Mouse (Mus musculus): ENCODE measurements around the gene Igsf11.
"Not testable (repeated sequence)": the region's sequence is repeated elsewhere in the genome, so short reads cannot be mapped to it uniquely, and the experiment has no call there.

Igsf11 gene

DNA sequence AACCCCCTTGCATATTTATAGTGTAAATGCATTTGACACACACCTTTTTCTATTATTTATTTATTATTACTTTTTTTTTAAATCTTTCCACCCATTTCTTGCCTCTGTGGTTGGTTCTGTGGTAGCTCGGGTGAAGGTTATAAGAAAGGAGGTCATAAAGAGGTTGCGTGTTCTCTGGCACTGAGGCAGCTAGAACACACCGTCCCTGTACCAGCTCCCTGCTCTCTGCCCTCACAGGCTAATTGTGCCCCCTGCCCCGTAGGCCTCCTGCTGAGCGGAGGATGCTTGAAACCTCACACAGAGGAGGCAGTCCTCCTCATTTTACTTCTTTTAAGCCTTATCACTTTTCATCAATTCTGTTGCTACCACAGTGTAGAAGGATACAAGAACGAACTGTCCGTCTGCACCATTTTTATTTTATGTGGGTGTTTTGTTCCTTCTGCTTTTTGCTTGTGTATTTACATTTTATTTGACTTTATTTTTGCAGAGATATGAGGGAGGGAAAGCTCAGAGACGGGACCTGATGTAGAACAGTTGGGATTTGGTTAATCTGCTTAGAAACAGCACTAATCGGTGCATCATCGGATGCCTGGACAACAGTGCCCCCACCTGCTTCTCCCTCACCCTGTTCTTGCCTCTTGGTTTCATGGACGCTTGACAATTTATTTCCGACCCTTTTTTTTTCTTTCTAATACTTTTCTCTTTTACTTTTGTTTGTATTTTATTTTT, 90.2 kb downstream of the Igsf11 start:
- no peak for DNase-seq (ENCODE audit: low read depth, low spot score)

DNA sequence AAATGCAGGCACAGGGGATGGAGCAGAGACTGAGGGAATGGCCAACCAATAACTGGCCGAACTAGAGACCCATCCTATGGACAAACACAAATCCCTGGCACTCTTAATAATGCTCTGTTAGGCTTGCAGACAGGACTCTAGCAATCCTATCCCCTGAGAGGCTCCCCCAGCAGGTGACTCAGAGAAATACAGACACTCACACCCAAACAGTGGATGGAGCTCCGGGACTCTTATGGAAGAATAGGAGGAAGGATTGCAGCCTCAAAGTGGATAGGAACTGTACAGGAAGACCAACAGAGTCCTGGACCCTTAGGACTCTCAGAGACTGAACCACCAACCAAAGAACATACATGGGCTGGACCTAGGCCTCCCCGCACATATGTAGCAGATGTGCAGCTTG, 91.4 kb downstream of the Igsf11 start:
- not testable (repeated sequence) for DNase-seq (ENCODE audit: low read depth, low spot score)

DNA sequence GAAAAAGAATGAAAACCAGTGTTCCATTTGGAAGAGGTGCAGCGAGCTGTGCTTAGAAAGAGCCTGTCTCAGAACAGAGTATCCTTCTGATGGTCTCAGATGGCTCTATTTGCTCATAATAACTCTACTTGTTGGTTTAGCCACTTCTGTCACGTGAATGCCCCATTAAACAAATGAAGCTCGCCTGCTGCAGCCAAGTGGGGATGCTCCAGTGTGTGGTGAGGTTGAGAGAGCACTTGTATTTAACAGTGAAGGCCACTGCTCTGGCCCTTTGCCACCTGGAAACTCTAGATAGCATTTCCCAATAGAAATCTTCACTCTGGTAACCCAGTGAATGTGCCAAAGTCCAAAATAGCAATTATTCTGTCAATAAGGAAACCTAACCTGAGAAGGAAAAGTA, 92.9 kb downstream of the Igsf11 start:
- no peak for DNase-seq (ENCODE audit: low read depth, low spot score)

DNA sequence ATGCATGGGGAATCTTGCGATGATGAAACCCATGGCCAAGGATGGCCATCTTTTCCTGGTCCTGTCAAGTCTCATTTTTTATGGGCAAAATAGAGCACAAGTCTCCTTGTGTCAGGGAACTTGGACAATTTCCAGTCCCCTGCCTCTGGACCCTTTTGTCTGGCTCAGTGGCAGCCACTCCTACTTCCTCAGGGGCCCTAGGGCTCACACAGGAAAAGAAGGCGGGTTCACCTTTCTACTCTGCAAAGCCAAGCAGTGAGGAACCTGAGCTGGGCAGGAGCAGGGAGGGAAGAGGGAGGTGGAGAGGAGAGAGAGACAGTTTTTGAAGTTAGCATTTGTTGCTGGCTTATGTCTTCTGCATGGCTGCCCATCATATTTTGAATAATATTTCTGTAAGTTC, 93.9 kb downstream of the Igsf11 start:
- no peak for DNase-seq (ENCODE audit: low read depth, low spot score)

DNA sequence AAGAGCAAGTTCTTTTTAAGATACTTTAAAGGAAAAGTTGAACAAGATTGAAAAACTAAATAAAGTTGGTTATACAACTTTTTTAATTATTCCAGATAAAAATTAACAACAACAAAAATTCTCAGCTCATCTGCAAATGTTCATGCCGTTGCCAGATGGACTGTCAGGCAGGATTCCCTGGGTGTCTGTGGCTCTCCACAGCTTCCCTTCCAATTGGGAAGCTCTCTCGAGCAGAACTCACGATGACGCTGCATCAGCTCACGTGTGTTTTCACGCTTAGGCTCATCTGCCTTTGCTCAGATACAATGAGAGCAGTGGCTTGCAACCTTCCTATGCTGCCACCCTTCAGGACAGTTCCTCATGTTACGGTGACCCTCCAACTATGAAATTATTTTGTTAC, 101.2 kb downstream of the Igsf11 start:
- no peak for DNase-seq (ENCODE audit: low read depth, low spot score)

DNA sequence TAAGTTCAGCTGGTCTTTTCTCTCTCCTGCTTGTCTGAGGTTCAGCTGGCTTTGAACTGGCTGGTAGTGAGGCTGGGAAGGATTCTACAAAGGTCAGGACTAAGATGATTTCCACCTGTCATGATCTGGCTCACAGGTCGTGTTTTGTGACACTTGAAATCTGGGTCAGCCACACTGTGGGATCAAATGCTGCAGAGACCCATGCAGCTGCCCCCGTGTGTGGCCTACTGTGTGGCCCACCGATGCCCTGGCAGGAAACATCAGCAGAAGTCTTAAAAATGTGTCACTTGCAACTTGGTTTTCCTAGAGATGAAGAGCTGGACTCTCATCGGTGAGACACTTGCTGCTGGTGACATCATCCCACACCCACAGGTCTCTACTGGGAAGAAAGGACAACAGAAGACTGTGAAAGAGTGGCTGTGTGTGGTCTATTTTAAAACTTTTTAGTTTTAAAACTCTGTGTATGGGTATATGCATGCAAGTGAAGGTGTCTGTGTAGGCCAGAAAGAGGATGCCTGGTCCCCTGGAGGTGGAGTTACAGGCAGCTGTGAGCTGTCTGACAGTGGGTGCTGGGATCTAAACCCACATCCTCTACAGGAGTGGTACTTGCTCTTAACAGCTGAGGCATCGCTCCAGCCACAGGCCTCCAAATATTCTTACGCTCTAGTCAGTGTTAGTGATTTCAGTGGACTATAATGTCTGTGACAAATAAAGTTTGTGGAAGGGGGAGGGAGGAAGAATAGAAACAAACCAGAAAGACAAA, 106.2 kb downstream of the Igsf11 start:
- no peak for DNase-seq (ENCODE audit: low read depth, low spot score)

DNA sequence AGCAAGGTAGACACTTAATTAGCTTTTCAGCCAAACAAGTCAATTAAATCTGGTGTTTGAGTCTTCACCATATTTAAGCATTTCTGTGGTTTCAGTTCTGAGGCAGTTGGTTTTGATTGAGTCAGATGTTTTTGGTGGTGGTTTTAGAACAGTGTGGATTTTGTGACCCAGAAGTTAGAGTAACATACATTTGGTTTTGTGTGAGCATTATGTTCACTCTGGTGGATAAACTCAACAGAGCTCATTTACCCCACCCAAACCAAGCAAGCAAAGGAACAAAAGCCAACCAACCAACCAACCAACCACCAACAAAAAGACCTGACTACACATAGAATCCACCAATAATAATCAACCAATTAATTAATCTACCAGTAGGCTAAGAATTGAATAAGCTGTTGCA, 106.8 kb downstream of the Igsf11 start:
- no peak for DNase-seq (ENCODE audit: low read depth, low spot score)

DNA sequence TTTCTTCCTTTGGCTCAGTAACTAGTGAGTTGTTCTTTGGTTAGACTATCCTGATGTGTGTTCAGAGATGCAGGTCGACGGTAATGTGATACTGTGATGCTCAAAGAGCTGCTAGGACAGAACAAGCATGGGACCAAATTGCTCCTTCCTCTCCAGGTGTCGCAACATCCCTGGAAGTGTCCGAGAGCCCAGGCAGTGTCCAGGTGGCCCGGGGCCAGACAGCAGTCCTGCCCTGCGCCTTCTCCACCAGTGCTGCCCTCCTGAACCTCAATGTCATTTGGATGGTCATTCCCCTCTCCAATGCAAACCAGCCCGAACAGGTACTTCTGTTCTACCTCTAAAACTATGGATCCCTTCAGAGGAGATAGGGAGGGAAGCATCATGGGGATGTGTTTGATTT, 114.5 kb downstream of the Igsf11 start:
- DNase-seq (ENCODE audit: low read depth, low spot score) = no peak

DNA sequence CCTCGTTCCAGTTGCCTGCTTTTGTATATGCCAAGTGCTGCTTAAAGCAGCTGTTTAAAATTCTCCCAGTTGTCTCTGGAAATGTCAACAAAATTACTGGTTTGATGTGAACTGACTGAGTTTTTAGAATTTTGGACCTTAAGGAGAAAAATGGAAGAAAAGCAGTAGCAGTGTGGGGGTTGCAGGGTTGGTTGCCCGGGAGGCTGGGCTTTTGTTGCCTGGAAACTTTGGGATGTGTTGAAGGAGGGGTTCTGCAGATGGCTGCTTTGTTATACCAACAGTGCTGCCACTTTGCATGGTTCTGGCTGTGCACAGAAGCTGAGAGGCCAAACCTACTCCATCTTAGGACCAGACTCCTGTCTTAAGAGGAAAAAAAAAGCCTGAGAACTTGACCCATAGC, 127.0 kb downstream of the Igsf11 start:
- no peak for DNase-seq (ENCODE audit: low read depth, low spot score)

DNA sequence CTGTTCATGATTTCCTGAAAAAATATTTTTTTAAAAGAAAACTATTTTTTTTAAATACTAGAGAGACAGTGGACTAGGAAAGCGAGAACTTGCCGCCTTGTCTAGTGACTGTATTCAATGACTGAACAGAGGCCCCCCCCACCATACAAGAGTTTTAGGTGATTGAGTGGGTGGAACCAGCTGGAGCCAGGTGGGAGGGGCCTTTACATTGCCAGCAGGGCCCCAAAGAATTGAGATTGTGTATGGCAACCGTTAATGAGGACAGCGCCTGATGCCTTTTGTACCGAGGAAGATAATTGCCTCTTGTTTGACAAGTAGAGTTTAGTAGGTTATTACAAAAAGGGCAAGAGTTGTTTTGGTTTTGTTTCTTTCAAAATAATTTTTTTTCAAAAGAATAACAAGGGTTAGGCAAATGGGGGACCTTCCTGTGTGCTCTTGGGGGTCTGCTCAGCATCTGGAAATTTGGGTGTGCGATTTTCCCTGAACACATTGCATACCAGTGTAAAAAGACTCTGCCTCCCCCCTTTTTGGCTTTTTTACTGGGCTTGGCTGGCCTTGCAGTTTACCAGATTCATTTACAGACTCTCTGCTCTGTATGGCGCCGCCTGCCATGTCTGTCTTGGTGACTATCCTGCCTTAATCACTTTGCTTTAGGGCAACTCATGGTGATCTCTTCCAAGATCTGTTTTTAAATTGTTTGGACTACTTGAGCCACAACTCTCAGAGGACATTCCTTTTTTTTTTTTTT, 133.7 kb downstream of the Igsf11 start:
- DNase-seq (ENCODE audit: low read depth, low spot score) = peak; percentile 6

DNA sequence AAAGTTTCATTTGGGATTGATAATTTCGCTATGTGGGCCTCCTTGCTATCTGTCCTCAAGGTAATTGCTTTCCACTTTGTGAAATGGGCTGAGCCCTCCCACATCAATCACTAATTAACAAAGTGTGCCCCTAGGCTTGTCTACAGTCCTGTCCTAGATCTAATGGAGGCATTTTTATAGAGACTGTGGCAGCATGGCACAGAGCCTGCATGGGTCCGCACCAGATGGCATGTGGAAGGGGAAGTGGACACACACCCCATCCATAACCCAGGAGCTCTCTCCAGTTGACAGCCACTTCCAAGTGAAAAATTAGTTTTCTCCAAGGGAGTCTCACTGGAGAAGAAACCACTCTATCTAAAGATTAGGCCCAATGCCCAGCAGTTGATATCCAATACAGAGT, 138.9 kb downstream of the Igsf11 start:
- DNase-seq (ENCODE audit: low read depth, low spot score) = no peak

DNA sequence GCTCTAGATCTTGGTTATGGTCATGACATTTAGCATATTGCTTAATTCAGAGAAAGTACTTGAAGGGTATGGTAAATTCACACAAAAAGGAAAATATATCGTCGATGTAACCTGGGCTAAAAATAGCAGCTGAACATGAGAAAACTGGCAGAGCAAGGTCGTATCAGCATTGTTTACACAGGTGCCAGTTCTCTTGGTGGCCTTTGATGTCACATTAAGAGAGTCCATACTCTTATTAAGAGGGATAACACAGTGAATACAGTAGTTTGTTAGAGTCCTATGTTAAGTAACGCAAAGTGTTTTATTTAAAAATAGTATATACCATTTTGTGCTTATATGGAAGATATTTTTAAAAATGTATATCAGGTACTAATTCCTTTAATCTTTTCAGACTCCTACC, 144.8 kb downstream of the Igsf11 start:
- DNase-seq (ENCODE audit: low read depth, low spot score) = no peak

DNA sequence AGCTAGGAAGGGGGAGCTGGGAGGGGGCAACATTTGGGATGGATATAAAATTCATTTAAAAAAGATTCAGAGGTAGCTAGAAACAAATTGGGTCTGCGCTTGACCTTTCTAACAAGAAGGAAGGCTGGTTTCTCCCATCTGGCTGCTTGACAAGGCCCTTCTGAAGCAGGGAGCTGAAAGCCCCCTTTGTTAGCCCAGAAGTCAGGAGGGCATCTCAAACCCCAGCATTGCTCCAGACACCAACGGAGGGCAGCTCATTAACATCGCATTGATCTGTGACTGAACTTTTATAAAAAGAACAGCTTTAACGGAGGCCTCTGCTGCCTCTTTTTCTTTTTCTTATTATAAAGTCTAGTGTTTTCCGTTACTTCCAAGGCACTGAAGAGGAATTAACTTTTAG, 151.9 kb downstream of the Igsf11 start:
- DNase-seq (ENCODE audit: low read depth, low spot score) = no peak

DNA sequence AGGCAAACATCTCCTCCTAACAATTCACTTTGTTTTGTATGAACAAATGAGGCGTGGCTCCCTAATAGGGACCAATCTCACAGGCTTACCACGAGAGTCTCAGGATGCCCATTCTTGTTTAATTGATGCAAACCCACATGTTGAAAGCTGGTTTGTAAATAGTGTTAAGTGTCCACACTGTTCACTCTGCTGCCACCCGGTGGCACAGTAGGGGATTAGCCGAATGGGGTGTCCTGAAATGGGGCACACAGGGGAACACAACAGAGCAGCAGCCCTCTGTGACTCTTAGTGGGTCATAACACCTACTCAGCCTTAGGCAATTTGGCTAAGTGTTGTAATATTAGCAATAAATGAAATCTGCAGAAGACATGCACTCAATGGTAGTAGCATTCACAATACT, 156.4 kb downstream of the Igsf11 start:
- peak; percentile 44 for DNase-seq (ENCODE audit: low read depth, low spot score)

DNA sequence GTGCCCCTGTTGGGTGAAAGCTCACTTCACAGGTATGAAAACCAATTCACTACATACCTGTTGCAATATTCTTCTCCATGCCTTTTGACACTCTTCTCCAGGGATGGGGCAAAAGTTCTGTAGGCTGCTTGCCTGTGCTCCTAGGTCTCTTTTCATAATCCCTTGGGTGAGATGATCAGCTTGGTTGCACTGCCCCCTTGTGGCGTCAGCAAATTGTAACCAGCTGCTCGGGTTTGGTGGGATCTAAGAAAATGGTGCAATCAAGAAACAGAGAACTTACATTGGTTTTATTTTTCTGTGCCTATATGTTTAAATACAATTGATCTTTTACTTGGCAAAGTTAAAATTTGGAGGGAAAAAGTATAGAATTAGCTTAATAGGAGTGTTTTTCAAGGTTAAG, 160.5 kb downstream of the Igsf11 start:
- peak; percentile 71 for DNase-seq (ENCODE audit: low read depth, low spot score)

DNA sequence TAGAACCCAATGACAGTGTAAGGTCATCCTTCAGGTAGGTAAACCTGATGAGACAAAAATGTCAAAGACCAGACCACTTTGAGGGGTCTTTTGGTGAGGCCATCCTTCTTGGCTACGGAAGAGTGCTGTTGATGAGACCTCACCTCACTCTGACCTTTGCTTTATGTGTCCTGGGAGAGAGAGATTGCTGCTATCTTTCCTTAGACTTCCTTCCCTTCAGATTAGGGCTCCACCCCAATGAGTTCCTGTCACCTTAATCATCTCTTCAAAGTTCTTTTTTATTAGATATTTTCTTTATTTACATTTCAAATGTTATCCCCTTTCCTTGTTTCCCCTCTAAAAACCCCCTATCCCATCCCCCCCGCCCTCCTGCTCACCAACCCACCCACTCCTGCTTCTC, 161.3 kb downstream of the Igsf11 start:
- no peak for DNase-seq (ENCODE audit: low read depth, low spot score)

DNA sequence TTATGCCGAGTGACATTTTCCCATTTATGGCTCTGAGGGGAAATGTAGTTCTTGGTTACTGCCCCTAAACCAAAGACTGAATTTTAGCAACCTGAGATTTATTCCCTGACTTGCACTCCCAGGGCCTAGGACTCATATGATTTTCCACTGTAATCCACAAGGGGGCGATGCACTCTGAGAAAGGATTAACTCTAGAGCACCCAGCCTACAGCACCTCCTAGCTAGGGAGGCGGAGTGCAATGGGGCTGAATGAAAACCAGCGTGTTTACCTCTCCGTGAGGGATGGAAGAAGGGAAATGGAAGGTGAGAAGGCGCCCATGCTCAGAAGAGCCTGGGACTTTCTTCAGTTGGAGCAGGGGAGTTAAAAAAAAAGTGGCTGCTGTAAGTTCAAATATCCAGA, 163.6 kb downstream of the Igsf11 start:
- DNase-seq (ENCODE audit: low read depth, low spot score) = peak; percentile 85

DNA sequence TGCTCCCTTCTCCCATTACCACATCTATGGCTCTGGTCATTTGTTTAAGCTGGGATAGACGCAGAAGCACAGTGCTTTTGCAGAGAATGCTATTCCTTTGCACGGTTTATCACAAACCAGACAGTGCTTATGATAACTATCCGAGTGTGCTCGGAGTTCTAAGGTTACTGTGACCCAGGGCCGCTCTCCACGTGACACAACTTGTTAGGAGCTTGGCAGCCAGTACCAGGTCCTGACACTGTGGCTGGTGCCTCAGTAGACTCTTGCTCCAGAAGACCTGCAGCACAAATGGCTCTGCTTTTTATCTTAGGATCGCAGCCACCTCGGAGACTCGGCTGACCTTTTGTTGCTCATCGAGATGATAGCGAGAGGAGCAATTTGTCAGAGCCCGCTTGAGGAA, 164.5 kb downstream of the Igsf11 start:
- no peak for DNase-seq (ENCODE audit: low read depth, low spot score)

DNA sequence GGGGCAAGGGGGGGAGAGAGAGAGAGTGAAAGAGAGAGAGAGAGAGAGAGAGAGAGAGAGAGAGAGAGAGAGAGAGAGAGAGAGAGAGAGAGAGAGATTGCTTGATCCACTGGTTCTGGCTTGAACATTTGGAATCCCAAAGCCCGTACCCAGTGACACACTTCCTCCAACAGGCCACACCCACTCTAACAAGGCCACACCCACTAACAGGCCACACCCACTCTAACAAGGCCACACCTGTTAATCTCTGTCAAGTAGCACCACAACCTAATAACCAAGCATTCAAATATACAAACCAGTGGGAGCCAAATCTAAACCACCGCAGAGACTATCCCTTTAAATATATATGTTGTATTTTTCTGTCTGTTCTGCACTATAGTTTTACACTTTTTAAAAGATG, 166.4 kb downstream of the Igsf11 start:
- peak; percentile 56 for DNase-seq (ENCODE audit: low read depth, low spot score)

DNA sequence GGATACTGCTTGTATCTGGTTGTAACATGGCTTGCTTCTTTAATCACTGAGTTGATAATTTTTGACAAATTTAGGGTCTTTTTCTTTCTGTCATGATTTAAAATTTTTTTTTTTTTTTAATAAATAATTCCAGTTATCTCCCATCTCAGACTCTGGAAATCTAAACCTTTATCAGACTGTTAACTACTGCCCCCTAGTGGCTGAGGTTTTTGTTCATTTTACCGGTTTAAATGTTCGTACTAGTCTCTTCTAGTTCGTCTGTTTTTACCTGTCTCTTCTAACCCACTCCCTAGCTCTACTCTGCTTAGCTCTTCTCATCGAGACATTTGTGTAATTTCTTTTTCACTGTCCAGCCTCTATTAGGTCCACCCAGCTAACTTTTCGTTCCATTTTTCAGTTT, 170.1 kb downstream of the Igsf11 start:
- DNase-seq (ENCODE audit: low read depth, low spot score) = peak; percentile 54

DNA sequence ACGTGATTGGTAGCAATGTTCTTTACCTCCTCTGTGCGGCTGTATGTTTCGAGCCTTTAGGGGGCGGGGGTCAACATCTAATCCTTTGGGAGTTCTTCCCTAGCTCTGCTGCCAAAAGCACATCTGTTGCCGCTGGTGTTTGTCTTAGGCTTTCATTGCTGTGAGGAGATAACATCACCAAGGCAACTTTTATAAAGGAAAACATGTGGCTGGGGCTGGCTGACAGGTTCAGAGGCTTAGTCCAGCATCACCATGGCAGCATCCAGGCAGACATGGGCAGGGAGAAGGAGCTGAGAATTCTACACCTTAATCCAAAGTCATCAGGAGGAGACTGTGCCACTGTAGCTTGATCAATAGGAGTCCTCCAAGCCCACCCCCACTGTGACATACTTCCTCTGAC, 173.1 kb downstream of the Igsf11 start:
- DNase-seq (ENCODE audit: low read depth, low spot score) = no peak

DNA sequence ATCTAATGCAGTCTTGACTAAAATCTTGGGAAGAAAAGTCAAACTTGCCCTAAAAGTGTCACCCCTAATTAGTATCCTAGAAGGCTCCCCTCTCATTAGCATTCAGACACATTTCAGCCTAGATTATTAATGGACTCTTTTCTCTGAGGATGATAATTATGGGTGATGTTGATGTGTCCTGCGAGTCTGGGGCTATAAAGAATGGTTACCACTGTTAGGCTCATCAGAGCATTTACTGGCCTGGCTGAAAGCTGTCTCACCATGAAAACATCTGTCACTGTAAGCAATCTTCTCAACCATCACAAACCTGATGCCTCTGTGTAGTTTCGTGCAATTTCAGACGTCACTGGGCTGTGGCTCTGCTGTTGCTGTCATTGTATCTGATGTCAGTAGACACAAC, 179.0 kb downstream of the Igsf11 start:
- DNase-seq (ENCODE audit: low read depth, low spot score) = no peak
